Mouse (Mus musculus) mature B cell (primary cell): Measurements from ENCODE around the gene Gtpbp8.

Experiments
- in situ Hi-C: fragments of 300-500 bp; cut with MboI; formaldehyde crosslinking; loops from 2 replicates; pipeline ENCODE4 v1.14.3; 2019

The Gtpbp8 gene

GRCm38 (mm10) chr16:44745866-44746562, at the start of gene Gtpbp8:
Gtpbp8 (minus strand) TSS chr16:44746363.
- in situ Hi-C loops, result no loop called here

- in situ Hi-C loops, result no loop called here
Measured at GRCm38 (mm10) chr16:44794416-44794815, 48.3 kb upstream of the Gtpbp8 start.

- in situ Hi-C loops, result no loop called here
Measured at GRCm38 (mm10) chr16:44786934-44787333, 40.8 kb upstream of the Gtpbp8 start.

- in situ Hi-C loops, result no loop called here
Measured at GRCm38 (mm10) chr16:44780751-44781150, 34.6 kb upstream of the Gtpbp8 start.

- in situ Hi-C loops, result no loop called here
Measured at GRCm38 (mm10) chr16:44779494-44779893, 33.3 kb upstream of the Gtpbp8 start.

GRCm38 (mm10) chr16:44778538-44779147, 32.5 kb upstream of the Gtpbp8 start:
- in situ Hi-C loops, result no loop called here

GRCm38 (mm10) chr16:44774201-44774600, 28.0 kb upstream of the Gtpbp8 start:
- in situ Hi-C loops, result no loop called here

- in situ Hi-C loops, result no loop called here
Measured at GRCm38 (mm10) chr16:44773673-44774072, 27.5 kb upstream of the Gtpbp8 start.

GRCm38 (mm10) chr16:44772577-44772976, 26.4 kb upstream of the Gtpbp8 start:
- in situ Hi-C loops, result no loop called here

- in situ Hi-C loops, result no loop called here
Measured at GRCm38 (mm10) chr16:44767967-44768366, 21.8 kb upstream of the Gtpbp8 start.

- in situ Hi-C loops, result no loop called here
Measured at GRCm38 (mm10) chr16:44767506-44767905, 21.3 kb upstream of the Gtpbp8 start.

- in situ Hi-C loops, result no loop called here
Measured at GRCm38 (mm10) chr16:44766320-44766892, 20.2 kb upstream of the Gtpbp8 start.

- in situ Hi-C loops, result no loop called here
Measured at GRCm38 (mm10) chr16:44765555-44766319, 19.6 kb upstream of the Gtpbp8 start, which contains the start of gene Cd200r1. Cd200r1 (plus strand) TSS chr16:44765736.

- in situ Hi-C loops, result no loop called here
Measured at GRCm38 (mm10) chr16:44761811-44762210, 15.6 kb upstream of the Gtpbp8 start.

- in situ Hi-C loops, result no loop called here
Measured at GRCm38 (mm10) chr16:44757700-44758099, 11.5 kb upstream of the Gtpbp8 start.

GRCm38 (mm10) chr16:44748007-44748406, 1.8 kb upstream of the Gtpbp8 start:
- in situ Hi-C loops, result no loop called here

- in situ Hi-C loops, result no loop called here
Measured at GRCm38 (mm10) chr16:44745471-44745865, 695 bp downstream of the Gtpbp8 start.

GRCm38 (mm10) chr16:44742753-44743152, 3.4 kb downstream of the Gtpbp8 start:
- in situ Hi-C loops, result no loop called here

GRCm38 (mm10) chr16:44736118-44736517, 10.0 kb downstream of the Gtpbp8 start:
- in situ Hi-C loops, result no loop called here

GRCm38 (mm10) chr16:44735676-44736075, 10.5 kb downstream of the Gtpbp8 start:
- in situ Hi-C loops, result no loop called here

- in situ Hi-C loops, result no loop called here
Measured at GRCm38 (mm10) chr16:44734059-44734458, 12.1 kb downstream of the Gtpbp8 start.

GRCm38 (mm10) chr16:44727525-44727924, 18.6 kb downstream of the Gtpbp8 start:
- in situ Hi-C loops, result no loop called here
